Mouse (Mus musculus) CH12.LX (cell line): ENCODE results near the gene Igfbp5. TPM values are rescaled to one million over a fixed set of nuclear protein-coding genes. Genes with fewer than 3 reads are reported as not detected.
A peak's percentile ranks its signal among the peaks of the same experiment; 100 is the strongest.

Experiments used
- DNase-seq: peaks from one replicate; pipeline ENCODE4 v3.0.0-alpha.2; 2013; ENCODE audit errors: extremely low read depth
- H3K27ac ChIP-seq: 2 replicates; pipeline ENCODE4 v1.5.1; 2012; ENCODE audit warnings: low read depth, mild to moderate bottlenecking, control low read depth, moderate library complexity; ENCODE audit not compliant: insufficient read depth
- H3K27me3 ChIP-seq: replicated peaks from 2 replicates; pipeline ENCODE3; 2012; ENCODE audit warnings: inconsistent platforms
- H3K36me3 ChIP-seq, 2 experiments: replicated peaks in 1 of 2; 2 replicates each; pipeline versions ENCODE3 to v1.6.1; 2012; ENCODE audit warnings: inconsistent platforms in 1 of 2, low read length in 1 of 2, mild to moderate bottlenecking in 1 of 2, mixed read lengths in 1 of 2, moderate library complexity in 1 of 2; ENCODE audit not compliant: control insufficient read depth in 1 of 2, insufficient read depth in 1 of 2
- H3K4me1 ChIP-seq, 2 experiments: 2 replicates each; pipeline ENCODE4 v1.6.1; 2012; ENCODE audit warnings: inconsistent platforms in 1 of 2, moderate library complexity in 1 of 2; ENCODE audit not compliant: insufficient read depth in 2 of 2, control insufficient read depth in 1 of 2
- H3K4me2 ChIP-seq: 2 replicates; pipeline ENCODE4 v1.6.1; 2012; ENCODE audit warnings: low read depth, mild to moderate bottlenecking, control low read depth; ENCODE audit not compliant: poor library complexity, insufficient read depth, severe bottlenecking
- H3K4me3 ChIP-seq, 3 experiments: fragments of 150-350 bp in 1 of 3; sonication (generic) in 1 of 3; replicated peaks in 1 of 3; 2 replicates each; pipeline versions ENCODE3 to v1.5.1; 2011 to 2012; ENCODE audit warnings: low read depth in 2 of 3, low read length in 2 of 3, mild to moderate bottlenecking in 2 of 3, moderate library complexity in 2 of 3, control low read depth in 1 of 3, improper control_type of control experiment in 1 of 3, inconsistent platforms in 1 of 3, mixed read lengths in 1 of 3; ENCODE audit not compliant: poor library complexity in 1 of 3
- H3K79me2 ChIP-seq: replicated peaks from 2 replicates; pipeline ENCODE4 v1.6.1; 2012; ENCODE audit warnings: mild to moderate bottlenecking, moderate library complexity; ENCODE audit not compliant: control insufficient read depth, poor library complexity, insufficient read depth, severe bottlenecking; ENCODE audit errors: extremely low read depth
- H3K9ac ChIP-seq: 2 replicates; pipeline ENCODE4 v1.6.1; 2012; ENCODE audit warnings: low read depth, mild to moderate bottlenecking, control low read depth, moderate library complexity; ENCODE audit not compliant: insufficient read depth
- H3K9me3 ChIP-seq: replicated peaks from 2 replicates; pipeline ENCODE3; 2012; ENCODE audit warnings: low read length, inconsistent platforms, mixed read lengths
- BHLHE40 ChIP-seq: IDR thresholded peaks from 2 replicates; pipeline ENCODE4 v1.6.1; 2011; ENCODE audit warnings: mild to moderate bottlenecking, low read depth, low read length, improper control_type of control experiment
- CHD1 ChIP-seq: IDR thresholded peaks from 2 replicates; pipeline ENCODE4 v1.6.1; 2012; ENCODE audit warnings: low read depth, low read length, improper control_type of control experiment, inconsistent platforms
- E2F4 ChIP-seq: IDR thresholded peaks from 2 replicates; pipeline ENCODE4 v1.6.1; 2011; ENCODE audit warnings: low read depth, low read length, improper control_type of control experiment; ENCODE audit not compliant: insufficient replicate concordance
- EP300 ChIP-seq: IDR thresholded peaks from 2 replicates; pipeline ENCODE4 v1.6.1; 2011; ENCODE audit warnings: low read length, improper control_type of control experiment
- GABPA ChIP-seq: IDR thresholded peaks from 2 replicates; pipeline ENCODE4 v1.6.1; 2012; ENCODE audit warnings: low read depth, low read length, improper control_type of control experiment, inconsistent platforms; ENCODE audit not compliant: insufficient replicate concordance
- JUND ChIP-seq: conservative IDR thresholded peaks from 2 replicates; pipeline ENCODE4 v1.6.1; 2011; ENCODE audit warnings: low read depth, low read length, improper control_type of control experiment
- KAT2A ChIP-seq: IDR thresholded peaks from 2 replicates; pipeline ENCODE4 v1.6.1; 2012; ENCODE audit warnings: low read length, improper control_type of control experiment, inconsistent platforms; ENCODE audit not compliant: insufficient replicate concordance
- MAFK ChIP-seq: IDR thresholded peaks from 2 replicates; pipeline ENCODE4 v1.6.1; 2011; ENCODE audit warnings: low read length, improper control_type of control experiment; ENCODE audit not compliant: insufficient replicate concordance
- MAZ ChIP-seq: IDR thresholded peaks from 2 replicates; pipeline ENCODE4 v1.6.1; 2012; ENCODE audit warnings: low read depth, mild to moderate bottlenecking, inconsistent platforms, low read length, improper control_type of control experiment, moderate library complexity
- NRF1 ChIP-seq: IDR thresholded peaks from 2 replicates; pipeline ENCODE4 v1.6.1; 2014; ENCODE audit warnings: low read depth, mild to moderate bottlenecking, inconsistent platforms, low read length, improper control_type of control experiment, moderate library complexity
- POLR2AphosphoS2 ChIP-seq: IDR thresholded peaks from 2 replicates; pipeline ENCODE4 v1.6.1; 2011; ENCODE audit warnings: low read depth, low read length, improper control_type of control experiment
- UBTF ChIP-seq: IDR thresholded peaks from 2 replicates; pipeline ENCODE4 v1.6.1; 2012; ENCODE audit warnings: low read depth, mild to moderate bottlenecking, inconsistent platforms, low read length, improper control_type of control experiment, moderate library complexity
- USF1 ChIP-seq: IDR thresholded peaks from 2 replicates; pipeline ENCODE4 v1.6.1; 2014; ENCODE audit warnings: low read depth, mild to moderate bottlenecking, inconsistent platforms, low read length, improper control_type of control experiment
- ZC3H11A ChIP-seq: IDR thresholded peaks from 2 replicates; pipeline ENCODE4 v1.6.1; 2012; ENCODE audit warnings: low read depth, mild to moderate bottlenecking, inconsistent platforms, low read length, improper control_type of control experiment
- ZKSCAN1 ChIP-seq: IDR thresholded peaks from 2 replicates; pipeline ENCODE4 v1.6.1; 2012; ENCODE audit warnings: low read depth, inconsistent platforms, low read length, improper control_type of control experiment, borderline replicate concordance
- dilution Hi-C: fragments of 300-500 bp; cut with MboI; formaldehyde crosslinking; loops from 2 replicates; pipeline ENCODE4 v1.14.3; 2020; ENCODE audit warnings: low sequenced_read_pairs; ENCODE audit not compliant: extremely low pct_unique_long_range_greater_than_20kb, extremely low pct_ligation_motif_present
- in situ Hi-C: fragments of 300-500 bp; cut with MboI; formaldehyde crosslinking; loops from 3 replicates; pipeline ENCODE4 v1.14.3; 2019; ENCODE audit warnings: low sequenced_read_pairs, low pct_ligation_motif_present, low pct_unique_long_range_greater_than_20kb, mixed read lengths
- polyA plus RNA-seq: library from polyadenylated mRNA; unstranded; fragments of >175 nt; gene quantifications from 2 replicates; pipeline ENCODE4 v1.2.1, GENCODE M21; 2012; ENCODE audit warnings: low read depth; ENCODE audit not compliant: insufficient read length
- total RNA-seq, 2 experiments: library from RNA; depleted of rRNA; stranded (reverse); fragments of 300-350 nt in 1 of 2; fragments of >200 nt in 1 of 2; gene quantifications; 2 replicates each; pipeline ENCODE4 v1.2.3; 2012 to 2014

The Igfbp5 gene
- total and polyA plus RNA-seq, 3 experiments, result 0.08 to 0.09 TPM; not detected in 1

GRCm38 (mm10) chr1:72854337-72855237, 20.1 kb downstream of the Igfbp5 start (continued):
- no peak for TF ChIP-seq MAZ

- Histone ChIP-seq H3K9ac (no peak overlapping the region), H3K27ac (no peak overlapping the region), H3K9me3 (peaks cover 3% of the 10 kb centered on the region), H3K4me1 (peaks cover 4 to 24% of the 10 kb centered on the region in 2 experiments; a peak in 3 of 4 replicates), H3K27me3 (no peaks in the 10 kb centered on the region), H3K79me2 (no peaks in the 10 kb centered on the region), H3K4me2 (no peak overlapping the region), H3K36me3 (peaks cover 43 to 48% of the 10 kb centered on the region in 2 experiments), H3K4me3 (no peak overlapping the region)
- peak; percentile 54; the same call in 1 of the 2 replicates for TF ChIP-seq POLR2AphosphoS2
- no peak for TF ChIP-seq USF1
- no peak for DNase-seq
- in situ Hi-C loops, result loop anchor here (25.0 kb wide), 1 partner anchor 266 kb away; the partner anchor contains the start of gene Smarcal1
- dilution Hi-C loops, result no loop called here
Measured at GRCm38 (mm10) chr1:72853759-72854158, 20.9 kb downstream of the Igfbp5 start.

- Histone ChIP-seq H3K4me3 (no peak overlapping the region), H3K9me3 (peaks cover 3% of the 10 kb centered on the region), H3K9ac (no peak overlapping the region), H3K27ac (no peak overlapping the region), H3K4me2 (no peak overlapping the region), H3K36me3 (peaks cover 56 to 85% of the 10 kb centered on the region in 2 experiments), H3K4me1 (peaks cover 25 to 48% of the 10 kb centered on the region in 2 experiments), H3K79me2 (peaks cover 7% of the 10 kb centered on the region; the same call in 1 of the 2 replicates), H3K27me3 (no peaks in the 10 kb centered on the region)
- DNase-seq, result no peak
- dilution Hi-C loops, result no loop called here
- TF ChIP-seq MAFK, result no peak
- no peak for TF ChIP-seq JUND
- TF ChIP-seq CHD1, result no peak
- TF ChIP-seq ZC3H11A, result no peak
- no peak for TF ChIP-seq EP300
- no peak for TF ChIP-seq UBTF
- TF ChIP-seq GABPA, result no peak
- no peak for TF ChIP-seq BHLHE40
- no peak for TF ChIP-seq NRF1
- TF ChIP-seq KAT2A, result no peak
- TF ChIP-seq ZKSCAN1, result no peak
- no peak for TF ChIP-seq E2F4
- in situ Hi-C loops, result loop anchor here (5.0 to 25.0 kb wide), 3 partner anchors 132 to 544 kb away; partner anchors contain the start of gene Xrcc5
Measured at GRCm38 (mm10) chr1:72849037-72849436, 25.6 kb downstream of the Igfbp5 start.
